Mouse (Mus musculus) heart, postnatal 0 days (tissue): Measurements from ENCODE around the gene Adcy1. TPM values are rescaled to one million over a fixed set of nuclear protein-coding genes. Genes with fewer than 3 reads are reported as not detected.

Experiments
- ATAC-seq: fragments of 200-750 bp; cut with Nextera tagmentation; 2 replicates; pipeline ENCODE4 v1.8.0; 2017; ENCODE audit warnings: low read depth, moderate number of reproducible peaks, moderate library complexity; ENCODE audit not compliant: insufficient read depth
- DNase-seq: peaks from one replicate; pipeline ENCODE4 v3.0.0-alpha.2; 2016; ENCODE audit warnings: low spot score
- H3K27ac ChIP-seq: fragments of 300-500 bp; sonication (generic); 2 replicates; pipeline ENCODE4 v1.5.1; 2014; ENCODE audit warnings: low read depth, mild to moderate bottlenecking
- H3K27me3 ChIP-seq: fragments of 300-500 bp; sonication (generic); 2 replicates; pipeline ENCODE4 v1.6.1; 2014; ENCODE audit warnings: low read length, mixed read lengths; ENCODE audit not compliant: control insufficient read depth, insufficient read depth
- H3K36me3 ChIP-seq: fragments of 300-500 bp; sonication (generic); replicated peaks from 2 replicates; pipeline ENCODE4 v1.6.1; 2014; ENCODE audit warnings: low read length, mixed read lengths; ENCODE audit not compliant: control insufficient read depth, insufficient read depth
- H3K4me1 ChIP-seq: fragments of 300-500 bp; sonication (generic); 2 replicates; pipeline ENCODE4 v1.6.1; 2014; ENCODE audit warnings: antibody characterized with exemption; ENCODE audit not compliant: control insufficient read depth, insufficient read depth
- H3K4me2 ChIP-seq: fragments of 300-500 bp; sonication (generic); 2 replicates; pipeline ENCODE4 v1.6.1; 2014; ENCODE audit warnings: low read depth, mild to moderate bottlenecking, low read length, moderate library complexity
- H3K4me3 ChIP-seq: fragments of 300-500 bp; sonication (generic); 2 replicates; pipeline ENCODE4 v1.5.1; 2014; ENCODE audit warnings: low read depth, low read length
- H3K9ac ChIP-seq: fragments of 300-500 bp; sonication (generic); replicated peaks from 2 replicates; pipeline ENCODE4 v1.6.1; 2014; ENCODE audit warnings: low read depth, low read length, mixed read lengths
- H3K9me3 ChIP-seq: fragments of 300-500 bp; sonication (generic); replicated peaks from 2 replicates; pipeline ENCODE4 v1.6.1; 2016; ENCODE audit warnings: low read length; ENCODE audit not compliant: control insufficient read depth
- CTCF ChIP-seq: IDR thresholded peaks from 2 replicates; pipeline ENCODE4 v1.5.1; 2016; ENCODE audit warnings: antibody characterized with exemption, control low read depth, low read depth
- EP300 ChIP-seq: IDR thresholded peaks from 2 replicates; pipeline ENCODE4 v1.6.1; 2016; ENCODE audit warnings: antibody characterized with exemption, low read depth
- WGBS: fragments of 180-500 bp; shearing (Covaris S2); extraction: QIAGEN DNeasy Blood & Tissue Kit; methylation state at CpG from one replicate; pipeline ENCODE4 v1.1.7; 2014; 5-methylcytosine and 5-hydroxymethylcytosine counted together
- polyA plus RNA-seq: library from polyadenylated mRNA; unstranded; fragments of >200 nt; fragmentation: Nextera tagmentation; extraction: Ambion mirVana; gene quantifications from 2 replicates; pipeline ENCODE4 v1.2.1, GENCODE M21; 2015
- total RNA-seq: library from RNA; depleted of rRNA; stranded (reverse); fragments of >200 nt; gene quantifications from 2 replicates; pipeline ENCODE4 v1.2.3, GENCODE M21; 2014; ENCODE audit warnings: low replicate concordance

Adcy1 gene
- total and polyA plus RNA-seq, 2 experiments from 2014 or later = 0.22 to 2.9 TPM

DNA sequence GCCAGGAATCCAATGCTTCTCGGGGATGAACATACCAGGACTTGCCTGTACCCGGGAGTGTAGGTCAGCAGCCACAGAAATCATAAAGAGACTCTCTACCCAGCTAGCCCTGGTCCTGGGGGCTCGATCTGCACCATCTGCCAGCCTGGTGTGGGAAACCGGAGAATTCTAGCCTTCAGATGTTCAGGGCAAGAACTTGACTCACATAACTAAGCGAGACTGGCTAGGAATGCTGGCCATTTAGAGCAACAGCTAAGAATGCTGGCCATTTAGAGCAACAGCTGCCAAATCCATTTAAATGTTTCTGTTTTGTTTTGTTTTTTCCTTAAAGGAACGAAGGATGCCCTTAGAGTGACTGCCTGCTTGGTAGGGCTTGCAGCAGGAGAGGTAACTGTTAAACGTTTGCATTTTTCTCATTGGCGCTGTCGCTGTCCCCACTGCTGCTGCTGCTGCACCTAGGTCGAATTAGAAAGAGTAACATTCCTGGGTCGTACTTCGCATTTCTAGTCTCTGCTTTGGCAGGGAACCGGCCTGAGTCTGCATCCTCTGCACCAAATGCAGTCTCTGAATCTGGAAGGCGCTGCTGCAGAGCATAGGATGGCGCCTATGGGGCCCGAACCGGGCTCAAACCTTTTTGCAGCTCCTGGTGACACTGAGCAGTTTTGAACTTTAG lies 149.0 kb downstream of the Adcy1 start:
- ATAC-seq = no peak
- no peak for DNase-seq
- Histone ChIP-seq H3K27me3 (peaks cover 44% of the 10 kb centered on the region), H3K36me3 (0 out of 2 replicates have a peak, but pooled peaks cover 5% of the 10 kb centered on the region), H3K4me2 (peak overlapping the region; percentile 74), H3K9me3 (no peaks in the 10 kb centered on the region), H3K27ac (no peak overlapping the region), H3K9ac (no peak overlapping the region), H3K4me1 (peaks cover 14% of the 10 kb centered on the region; the same call in 1 of the 2 replicates), H3K4me3 (peak overlapping the region; percentile 56)
- WGBS = 15% methylated on average over 17 of the region's 17 CpGs
- no peak for TF ChIP-seq CTCF
- TF ChIP-seq EP300 = no peak

- 2% methylated on average over 19 of the region's 19 CpGs for WGBS
- Histone ChIP-seq H3K9ac (no peak overlapping the region; the same call in 1 of the 2 replicates), H3K9me3 (no peaks in the 10 kb centered on the region), H3K27ac (no peak overlapping the region), H3K27me3 (peaks cover 44% of the 10 kb centered on the region), H3K4me1 (peaks cover 14% of the 10 kb centered on the region; the same call in 1 of the 2 replicates), H3K4me3 (peak overlapping the region; percentile 56), H3K36me3 (0 out of 2 replicates have a peak, but pooled peaks cover 5% of the 10 kb centered on the region), H3K4me2 (peak overlapping the region; percentile 74)
- ATAC-seq (no peak), DNase-seq (no peak)
- TF ChIP-seq EP300 (no peak), CTCF (no peak)
These were observed 149.8 kb downstream of the Adcy1 start for GRCm38 (mm10) chr11:7213161-7213500.

DNA sequence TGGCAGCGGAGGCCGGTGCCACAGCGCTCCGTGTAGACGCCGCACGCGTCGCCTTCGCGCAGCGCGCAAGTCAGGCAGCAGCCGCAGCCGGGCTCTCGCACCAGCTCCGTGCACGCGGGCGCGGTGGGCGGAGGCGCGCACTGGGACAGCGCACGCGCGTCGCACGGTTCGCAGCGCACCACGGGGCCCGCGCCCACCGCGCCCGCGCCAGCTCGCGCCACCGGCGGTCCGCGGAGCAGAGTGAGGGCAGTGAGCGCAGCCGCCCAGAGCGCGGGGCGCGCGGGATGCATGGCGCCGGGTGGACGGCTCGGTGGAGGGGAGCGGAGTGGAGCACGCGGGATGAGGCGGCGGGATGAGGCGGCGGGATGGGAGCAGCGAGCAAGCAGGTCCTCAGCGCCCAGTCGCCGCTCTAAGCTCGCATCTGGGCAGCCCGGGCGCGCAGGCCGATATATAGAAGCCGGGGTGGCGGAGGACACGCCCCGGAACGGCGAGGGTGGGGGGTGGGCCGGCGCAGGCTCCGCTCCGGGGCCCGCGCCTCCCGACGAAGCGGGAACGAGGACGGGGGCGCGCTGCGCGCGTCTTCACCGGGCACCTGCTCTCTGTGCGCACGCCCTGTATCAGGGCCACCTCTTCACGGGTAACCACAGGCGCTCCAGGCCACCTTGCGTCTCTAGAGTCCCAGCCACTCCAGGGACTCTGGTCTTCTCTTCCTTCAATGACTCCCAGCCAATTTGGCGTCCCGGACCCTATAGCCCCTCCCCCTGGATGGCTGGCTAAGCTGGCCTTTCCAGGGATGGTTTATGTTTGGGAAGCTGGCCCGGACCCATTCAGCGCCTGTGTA lies 150.4 kb downstream of the Adcy1 start, which contains the start of gene Igfbp3:
Gene Igfbp3 (minus strand): TSS at position 423 of the 841 bp plus-strand sequence.
- TF ChIP-seq CTCF = no peak
- TF ChIP-seq EP300 = no peak
- Histone ChIP-seq H3K9me3 (no peaks in the 10 kb centered on the region), H3K36me3 (0 out of 2 replicates have a peak, but pooled peaks cover 5% of the 10 kb centered on the region), H3K27me3 (peaks cover 44% of the 10 kb centered on the region), H3K27ac (no peak within 1 kb of the TSS), H3K4me1 (peaks cover 14% of the 10 kb centered on the region; the same call in 1 of the 2 replicates), H3K4me3 (peak within 1 kb of the TSS; percentile 56), H3K4me2 (peak within 1 kb of the TSS; percentile 74), H3K9ac (no peak within 1 kb of the TSS; the same call in 1 of the 2 replicates)
- DNase-seq (no peak), ATAC-seq (peak; percentile 70)
- WGBS = under 1% methylated on average over 75 of the region's 104 CpGs

DNA sequence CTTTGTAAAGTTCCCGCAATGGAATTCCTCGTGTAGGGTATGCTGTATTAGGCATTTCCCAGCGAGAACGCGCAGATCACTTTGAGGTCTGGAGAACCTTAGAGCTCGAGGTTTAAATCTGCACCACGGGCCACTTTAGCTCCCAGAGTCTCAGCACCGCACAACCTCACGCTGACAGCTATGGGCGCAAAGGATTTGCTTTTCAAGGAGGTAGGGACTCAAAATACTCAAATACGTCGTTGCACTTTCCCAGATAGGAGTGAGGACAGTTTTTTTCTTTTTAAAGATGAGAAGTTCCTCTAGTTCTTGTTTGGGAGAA lies 151.0 kb downstream of the Adcy1 start:
- Histone ChIP-seq H3K9ac (no peak overlapping the region), H3K36me3 (0 out of 2 replicates have a peak, but pooled peaks cover under 1% of the 10 kb centered on the region), H3K27me3 (peaks cover 44% of the 10 kb centered on the region), H3K27ac (no peak overlapping the region), H3K4me3 (peak overlapping the region; percentile 56), H3K9me3 (no peaks in the 10 kb centered on the region), H3K4me2 (peak overlapping the region; percentile 74), H3K4me1 (peaks cover 14% of the 10 kb centered on the region; the same call in 1 of the 2 replicates)
- ATAC-seq = no peak
- DNase-seq = no peak
- TF ChIP-seq EP300 (no peak), CTCF (no peak)
- WGBS = 2% methylated on average over 12 of the region's 12 CpGs

DNA sequence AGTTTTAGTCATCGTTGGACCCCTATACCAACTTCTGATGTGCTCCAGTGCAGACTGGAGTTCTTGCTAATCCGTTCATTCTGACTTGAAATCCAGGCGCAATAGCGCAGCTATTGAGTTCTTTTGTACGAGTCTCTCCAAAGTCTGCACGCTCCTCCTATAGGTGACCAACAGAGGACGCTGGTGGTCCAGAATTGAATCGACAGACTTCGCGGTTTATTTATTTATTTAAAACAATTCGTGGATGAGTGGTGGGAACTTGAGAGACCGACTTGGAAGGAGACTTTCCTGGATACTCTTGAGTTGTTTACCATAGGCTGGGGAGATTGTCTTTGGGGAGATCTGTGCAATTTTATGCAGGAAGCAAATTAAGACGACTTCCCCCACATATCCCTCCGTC lies 151.5 kb downstream of the Adcy1 start:
- no peak overlapping the region for H3K27ac ChIP-seq
- 5% methylated on average over 14 of the region's 14 CpGs for WGBS
- no peaks in the 10 kb centered on the region for H3K36me3 ChIP-seq
- H3K9ac ChIP-seq = no peak overlapping the region
- H3K4me1 ChIP-seq = peaks cover 14% of the 10 kb centered on the region; the same call in 1 of the 2 replicates
- no peak for ATAC-seq
- H3K9me3 ChIP-seq = no peaks in the 10 kb centered on the region
- peak; percentile 68 for DNase-seq
- H3K4me2 ChIP-seq = peak overlapping the region; percentile 74; the same call in 1 of the 2 replicates
- TF ChIP-seq CTCF (peak; percentile 64), EP300 (no peak)
- H3K27me3 ChIP-seq = peaks cover 44% of the 10 kb centered on the region
- peak overlapping the region; percentile 56; the same call in 1 of the 2 replicates for H3K4me3 ChIP-seq
